Mouse (Mus musculus) heart, embryonic 10.5 days (tissue): ENCODE measurements around the gene Krt33a. TPM values are rescaled to one million over a fixed set of nuclear protein-coding genes. Genes with fewer than 3 reads are reported as not detected.

Source experiments
- DNase-seq: peaks from one replicate; pipeline ENCODE4 v3.0.0-alpha.2; 2017; ENCODE audit warnings: low spot score
- H3K27ac ChIP-seq: fragments of 300-500 bp; sonication (generic); 2 replicates; pipeline ENCODE4 v1.5.1; 2016; ENCODE audit warnings: mild to moderate bottlenecking
- H3K27me3 ChIP-seq: fragments of 300-500 bp; sonication (generic); 2 replicates; pipeline ENCODE4 v1.6.1; 2016; ENCODE audit warnings: mild to moderate bottlenecking; ENCODE audit not compliant: poor library complexity, insufficient read depth, severe bottlenecking
- H3K36me3 ChIP-seq: fragments of 300-500 bp; sonication (generic); 2 replicates; pipeline ENCODE4 v1.6.1; 2016; ENCODE audit warnings: mild to moderate bottlenecking, moderate library complexity
- H3K4me1 ChIP-seq: fragments of 300-500 bp; sonication (generic); 2 replicates; pipeline ENCODE4 v1.6.1; 2016; ENCODE audit warnings: mild to moderate bottlenecking
- H3K4me3 ChIP-seq: fragments of 300-500 bp; sonication (generic); 2 replicates; pipeline ENCODE4 v1.5.1; 2016; ENCODE audit warnings: mild to moderate bottlenecking, moderate library complexity
- H3K9me3 ChIP-seq: fragments of 300-500 bp; sonication (generic); 2 replicates; pipeline ENCODE4 v1.6.1; 2016; ENCODE audit warnings: mild to moderate bottlenecking, moderate library complexity
- WGBS: fragments of 180-500 bp; shearing (Covaris S2); methylation state at CpG from one replicate; pipeline ENCODE4 v1.1.7; 2016; 5-methylcytosine and 5-hydroxymethylcytosine counted together
- polyA plus RNA-seq: library from polyadenylated mRNA; unstranded; fragments of >200 nt; fragmentation: Nextera tagmentation; extraction: Ambion mirVana; gene quantifications from 2 replicates; pipeline ENCODE4 v1.2.1, GENCODE M21; 2016

The Krt33a gene
- polyA plus RNA-seq, 1 experiment from 2014 or later = not detected

GRCm38 (mm10) chr11:99978953-99979352 lies 37.1 kb downstream of the Krt33a start, which contains the start of gene Krtap29-1:
Krtap29-1 (minus strand) TSS chr11:99979053.
- no peaks in the 10 kb centered on the region for H3K27me3 ChIP-seq
- 71% methylated on average over 5 of the region's 5 CpGs for WGBS
- no peaks in the 10 kb centered on the region for H3K36me3 ChIP-seq
- peak; percentile 28 for DNase-seq
- H3K9me3 ChIP-seq = no peaks in the 10 kb centered on the region
- H3K4me1 ChIP-seq = 0 out of 2 replicates have a peak, but pooled peaks cover 4% of the 10 kb centered on the region
- no peak within 1 kb of the TSS for H3K27ac ChIP-seq
- no peak within 1 kb of the TSS for H3K4me3 ChIP-seq

DNA sequence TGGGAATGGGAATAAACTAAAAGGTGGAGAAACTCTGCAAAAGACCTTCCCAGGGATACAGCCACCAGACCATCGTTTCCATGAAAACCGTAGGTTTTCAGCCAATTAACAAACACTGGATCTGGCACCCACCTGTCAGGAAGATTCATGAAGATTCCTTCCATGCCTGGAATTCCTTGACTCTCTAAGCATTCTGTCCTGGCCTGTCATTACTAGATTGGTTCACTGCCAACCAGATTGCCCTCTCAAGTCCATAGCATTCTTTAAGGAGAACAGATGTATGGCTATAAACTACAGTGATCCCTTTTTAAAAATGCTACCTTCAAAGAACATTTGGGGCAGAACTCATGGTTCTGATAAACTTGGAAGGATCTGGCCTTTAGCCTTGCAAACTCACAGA lies 50.1 kb downstream of the Krt33a start:
- WGBS = 45% methylated on average over 2 of the region's 2 CpGs
- H3K27ac ChIP-seq = no peak overlapping the region
- H3K36me3 ChIP-seq = no peaks in the 10 kb centered on the region
- H3K27me3 ChIP-seq = no peaks in the 10 kb centered on the region
- H3K4me3 ChIP-seq = no peak overlapping the region
- DNase-seq = no peak
- no peaks in the 10 kb centered on the region for H3K9me3 ChIP-seq
- H3K4me1 ChIP-seq = no peaks in the 10 kb centered on the region

DNA sequence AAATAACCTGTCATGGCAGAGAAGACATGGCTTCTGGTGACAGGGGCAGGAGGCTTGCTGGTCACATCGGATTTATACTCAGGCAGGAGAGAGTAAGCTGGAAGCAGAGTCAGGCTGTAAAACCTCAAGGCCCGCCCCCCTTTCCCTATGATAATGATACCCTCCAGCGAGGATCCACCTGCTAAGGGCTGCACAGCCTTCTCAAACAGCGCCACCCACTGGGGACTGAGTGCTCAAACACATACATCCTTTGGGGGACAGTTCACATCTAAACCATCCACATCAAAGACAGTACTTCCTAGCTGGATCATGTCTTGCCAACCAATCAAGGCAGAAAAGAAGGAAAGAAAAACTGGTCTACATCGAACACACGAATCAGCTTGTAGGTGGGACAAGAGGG lies 51.8 kb downstream of the Krt33a start:
- Histone ChIP-seq H3K9me3 (no peaks in the 10 kb centered on the region), H3K4me1 (no peaks in the 10 kb centered on the region), H3K36me3 (no peaks in the 10 kb centered on the region), H3K27me3 (no peaks in the 10 kb centered on the region), H3K4me3 (no peak overlapping the region), H3K27ac (no peak overlapping the region)
- DNase-seq = no peak
- WGBS = 49% methylated on average over 6 of the region's 6 CpGs

Other genes starting within 250 kb of the Krt33a start
- not detected in 2 replicates for gene Gm11595, start 243.3 kb downstream of the Krt33a start, polyA plus RNA-seq
- not detected in 2 replicates for gene Krtap4-8, start 235.5 kb downstream of the Krt33a start, polyA plus RNA-seq
- gene Krtap4-9, start 231.0 kb downstream of the Krt33a start, polyA plus RNA-seq = not detected in 2 replicates
- not detected in 2 replicates for gene Gm11596, start 222.7 kb downstream of the Krt33a start, polyA plus RNA-seq
- gene Gm11569, start 217.3 kb downstream of the Krt33a start, polyA plus RNA-seq = not detected in 2 replicates
- gene Gm11554, start 211.8 kb downstream of the Krt33a start, polyA plus RNA-seq = not detected in 2 replicates
- gene Krtap4-13, start 206.3 kb downstream of the Krt33a start, polyA plus RNA-seq = not detected in 2 replicates
- not detected in 2 replicates for gene Gm11564, start 200.5 kb downstream of the Krt33a start, polyA plus RNA-seq
- gene 2300003K06Rik, start 178.1 kb downstream of the Krt33a start, polyA plus RNA-seq = not detected in 2 replicates
- gene Krtap4-16, start 164.6 kb downstream of the Krt33a start, polyA plus RNA-seq = not detected in 2 replicates
- not detected in 2 replicates for gene Gm11568, start 158.3 kb downstream of the Krt33a start, polyA plus RNA-seq
- not detected in 2 replicates for gene Gm11559, start 151.7 kb downstream of the Krt33a start, polyA plus RNA-seq
- gene Krtap9-1, start 142.8 kb downstream of the Krt33a start, polyA plus RNA-seq = not detected in 2 replicates
- not detected in 2 replicates for gene Gm11567, start 137.0 kb downstream of the Krt33a start, polyA plus RNA-seq
- gene Krtap31-1, start 108.3 kb downstream of the Krt33a start, polyA plus RNA-seq = not detected in 2 replicates
- gene Gm11565, start 101.5 kb downstream of the Krt33a start, polyA plus RNA-seq = not detected in 2 replicates
- gene Krtap31-2, start 79.9 kb downstream of the Krt33a start, polyA plus RNA-seq = not detected in 2 replicates
- gene Krtap9-5, start 67.7 kb downstream of the Krt33a start, polyA plus RNA-seq = not detected in 2 replicates
- not detected in 2 replicates for gene Krtap29-1, start 37.2 kb downstream of the Krt33a start, polyA plus RNA-seq
- gene Krtap16-1, start 29.6 kb downstream of the Krt33a start, polyA plus RNA-seq = not detected in 2 replicates
- gene Krtap17-1, start 22.2 kb downstream of the Krt33a start, polyA plus RNA-seq = 0.30 TPM in 1 of 2 replicates, not detected in the other
- gene Krt33b, start 13.7 kb upstream of the Krt33a start, polyA plus RNA-seq = not detected in 2 replicates
- not detected in 2 replicates for gene Krt34, start 25.3 kb upstream of the Krt33a start, polyA plus RNA-seq
- not detected in 2 replicates for gene Krt31, start 34.3 kb upstream of the Krt33a start, polyA plus RNA-seq
- not detected in 2 replicates for gene Krt32, start 72.0 kb upstream of the Krt33a start, polyA plus RNA-seq
- gene Krt35, start 80.0 kb upstream of the Krt33a start, polyA plus RNA-seq = not detected in 2 replicates
- 0.08 TPM in 1 of 2 replicates, not detected in the other for gene Krt36, start 89.4 kb upstream of the Krt33a start, polyA plus RNA-seq
- gene Krt13, start 105.4 kb upstream of the Krt33a start, polyA plus RNA-seq = 0.10 TPM in 1 of 2 replicates, not detected in the other
- 0.11 and 1.5 TPM in 2 replicates for gene Krt15, start 119.7 kb upstream of the Krt33a start, polyA plus RNA-seq
- gene Krt19, start 132.5 kb upstream of the Krt33a start, polyA plus RNA-seq = 76.3 and 86.1 TPM in 2 replicates
- gene Krt9, start 177.0 kb upstream of the Krt33a start, polyA plus RNA-seq = not detected in 2 replicates
- gene Krt14, start 191.3 kb upstream of the Krt33a start, polyA plus RNA-seq = 0.70 and 1.5 TPM in 2 replicates
- not detected in 2 replicates for gene Krt16, start 232.7 kb upstream of the Krt33a start, polyA plus RNA-seq
- gene Krt17, start 244.8 kb upstream of the Krt33a start, polyA plus RNA-seq = 0.17 and 0.19 TPM in 2 replicates